Mouse (Mus musculus) left cerebral cortex, adult 8-10 months (tissue): ENCODE measurements at regions not wholly inside any gene's neighbourhood (a gene's known extent, or its start where the extent isn't known, plus 50 kb on each side); places are given as distances from the start of the nearest gene placed in this dataset.
"Not testable (repeated sequence)": the region's sequence is repeated elsewhere in the genome, so short reads cannot be mapped to it uniquely, and the experiment has no call there.

Source experiments
- DNase-seq, 2 experiments: peaks; one replicate each; pipeline ENCODE4 v3.0.0; 2022; ENCODE audit warnings: low spot score in 2 of 2

- DNase-seq = no peak
Observed at GRCm38 (mm10) chr4:4556126-4556525, 237.0 kb downstream of the Impad1 start.

GRCm38 (mm10) chr4:4550301-4550700 lies 242.9 kb downstream of the Impad1 start:
- no peak for DNase-seq

- DNase-seq = no peak
Observed at GRCm38 (mm10) chr4:4549893-4550292, 243.3 kb downstream of the Impad1 start.

GRCm38 (mm10) chr4:4537172-4537753 lies 255.9 kb downstream of the Impad1 start:
- DNase-seq = no peak

GRCm38 (mm10) chr4:4532196-4532595 lies 261.0 kb downstream of the Impad1 start:
- no peak for DNase-seq

- DNase-seq = no peak
Observed at GRCm38 (mm10) chr4:4528311-4528710, 264.8 kb downstream of the Impad1 start.

GRCm38 (mm10) chr4:4521757-4522156 lies 271.4 kb downstream of the Impad1 start:
- DNase-seq = no peak

- DNase-seq = no peak
Observed at GRCm38 (mm10) chr4:4518741-4519140, 274.4 kb downstream of the Impad1 start.

GRCm38 (mm10) chr4:4513351-4513750 lies 279.8 kb downstream of the Impad1 start:
- no peak for DNase-seq

GRCm38 (mm10) chr4:4510180-4510920 lies 282.8 kb downstream of the Impad1 start:
- DNase-seq = no peak

GRCm38 (mm10) chr4:4509296-4509695 lies 283.9 kb downstream of the Impad1 start:
- DNase-seq = no peak

- no peak for DNase-seq
Observed at GRCm38 (mm10) chr4:4497199-4497598, 296.0 kb downstream of the Impad1 start.

GRCm38 (mm10) chr4:4496181-4496580 lies 297.0 kb downstream of the Impad1 start:
- DNase-seq = no peak

GRCm38 (mm10) chr4:4465169-4465714 lies 327.9 kb downstream of the Impad1 start:
- DNase-seq = no peak

GRCm38 (mm10) chr4:4464130-4464700 lies 328.9 kb downstream of the Impad1 start:
- no peak for DNase-seq

- DNase-seq = no peak
Observed at GRCm38 (mm10) chr4:4459258-4459657, 333.9 kb downstream of the Impad1 start.

- DNase-seq = no peak
Observed at GRCm38 (mm10) chr4:4450104-4450503, 343.1 kb downstream of the Impad1 start.

- peak in 1 of 2 experiments; percentile 35 for DNase-seq
Observed at GRCm38 (mm10) chr4:4442650-4443049, 350.5 kb downstream of the Impad1 start.

- no peak for DNase-seq
Observed at GRCm38 (mm10) chr4:4437559-4437958, 355.6 kb downstream of the Impad1 start.

- DNase-seq = not testable (repeated sequence)
Observed at GRCm38 (mm10) chr4:4424526-4424925, 347.2 kb upstream of the Sdr16c6 start.

GRCm38 (mm10) chr4:4403812-4404211 lies 326.5 kb upstream of the Sdr16c6 start:
- peak in 1 of 2 experiments; percentile 7 for DNase-seq

- DNase-seq = peak in 1 of 2 experiments; percentile 14
Observed at GRCm38 (mm10) chr4:4397410-4397809, 320.1 kb upstream of the Sdr16c6 start.
